7 mouse cellular contexts compared by ENCODE assay signal in the genomic region with DNA sequence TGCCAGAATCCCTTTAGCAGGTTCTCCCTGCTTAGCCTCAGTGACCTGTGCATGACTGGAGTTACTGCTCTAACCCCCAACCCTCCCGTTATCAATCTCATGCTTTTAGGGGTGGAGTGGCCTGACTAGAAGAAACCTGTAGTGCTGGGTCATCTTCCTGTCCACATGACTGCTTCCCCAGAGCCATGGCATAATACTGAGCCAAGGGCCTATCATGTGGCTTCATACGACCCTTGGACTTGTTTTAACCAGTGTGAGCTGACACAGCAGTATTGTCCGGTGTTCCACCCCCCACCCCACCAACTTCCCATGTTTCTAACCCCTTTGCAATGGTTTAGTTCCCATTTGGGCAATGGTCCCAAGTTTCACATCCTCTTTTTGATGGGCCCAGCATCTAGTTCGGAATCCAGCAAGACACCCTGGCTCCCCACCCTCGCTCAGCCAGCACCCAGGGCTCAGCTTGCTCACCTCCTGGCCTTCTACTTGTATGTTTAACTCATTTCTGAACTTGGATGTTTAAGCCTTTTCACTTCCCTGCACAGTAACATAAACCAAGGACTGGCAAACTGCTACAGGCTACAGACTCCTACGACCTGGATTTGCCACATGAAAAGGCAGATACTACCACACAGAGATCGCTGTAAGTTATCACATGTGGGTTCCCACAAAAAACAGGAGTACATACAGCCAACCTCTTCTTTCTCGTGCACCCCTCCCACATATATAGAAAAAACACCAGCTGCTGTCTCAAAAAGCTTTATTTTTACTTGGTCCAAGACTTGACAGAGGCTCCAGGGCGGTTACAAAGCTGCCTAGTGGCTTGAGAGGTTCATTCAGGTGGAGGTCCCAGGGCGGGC. TPM values are rescaled to one million over a fixed set of nuclear protein-coding genes. Genes with fewer than 3 reads are reported as not detected.
DNase-seq lines count a peak whose midpoint lies in the region; ATAC-seq and TF ChIP-seq lines count a peak whose summit lies in the region.

No protein-coding gene starts in this region.

- H3K27me3 ChIP-seq in ES-Bruce4 (ENCODE audit: control insufficient read depth, insufficient read depth, low read length, poor library complexity, severe bottlenecking) (no peaks in the 10 kb centered on the region), Patski (no peaks in the 10 kb centered on the region)
- H3K27me3 ChIP-seq in kidney, postnatal 0 days (ENCODE audit: insufficient read depth, low read length), result no peaks in the 10 kb centered on the region

- in situ Hi-C loops in Patski (cut with MboI; ENCODE audit: low pct_unique_long_range_greater_than_20kb), result no loop called here

- peaks cover 28% of the 10 kb centered on the region for H3K36me3 ChIP-seq in ES-Bruce4 (ENCODE audit: control insufficient read depth, insufficient read depth, low read length, poor library complexity, severe bottlenecking)
- peaks cover 20% of the 10 kb centered on the region; the same call in 1 of the 2 replicates for H3K36me3 ChIP-seq in kidney, postnatal 0 days (ENCODE audit: insufficient read depth, low read length)

- TF ChIP-seq CTCF in ES-Bruce4 (IDR thresholded peaks at IDR 0.05; ENCODE audit: low read depth, low read length), result no peak
- TF ChIP-seq CTCF in Patski (IDR thresholded peaks at IDR 0.05), result no peak
- TF ChIP-seq CTCF in kidney, postnatal 0 days (IDR thresholded peaks at IDR 0.05; ENCODE audit: low read depth), result no peak

- peak overlapping the region; percentile 85 for H3K4me2 ChIP-seq in kidney, postnatal 0 days (ENCODE audit: low read length)

- peak; percentile 17 for ATAC-seq in Patski
- ATAC-seq in kidney, postnatal 0 days (replicated peaks; ENCODE audit: low FRiP score, low read depth), result peak; percentile 49
- ATAC-seq in megakaryocyte progenitor cell, adult 5-6 weeks (replicated peaks; ENCODE audit: poor library complexity), result peak; percentile 56

- DNase-seq in Patski (ENCODE audit: low read depth, low spot score), result no peak
- DNase-seq in heart, adult 8-10 months (ENCODE audit: low spot score), result peak; percentile 55
- DNase-seq in kidney, postnatal 0 days (ENCODE audit: low spot score), result no peak
- no peak for DNase-seq in T-cell, adult 2 months (ENCODE audit: low spot score)
- no peak for DNase-seq in spleen, adult 12 weeks (ENCODE audit: low spot score)

- H3K9ac ChIP-seq in ES-Bruce4 (ENCODE audit: low read depth, poor library complexity, severe bottlenecking), result peak overlapping the region; percentile 87
- peak overlapping the region; percentile 80; the same call in 1 of the 2 replicates for H3K9ac ChIP-seq in kidney, postnatal 0 days (ENCODE audit: low read depth, low read length)

- POLR2A ChIA-PET in Patski (lab: Charles Lee), result interaction anchor here (1.2 to 1.7 kb wide), 3 partner anchors 9 to 21 kb away, joined by 3 to 7 read pairs (median 4); partner anchors contain the start of gene Bax

- TF ChIP-seq EP300 in ES-Bruce4 (IDR thresholded peaks at IDR 0.05; ENCODE audit: insufficient read depth, low read depth, low read length), result peak; percentile 68; the same call in 1 of the 2 replicates

- H3K27ac ChIP-seq in ES-Bruce4 (ENCODE audit: insufficient read depth, low read length), result peak overlapping the region; percentile 57
- H3K27ac ChIP-seq in kidney, postnatal 0 days, result peak overlapping the region; percentile 88

- H3K9me3 ChIP-seq in ES-Bruce4 (replicated peaks; ENCODE audit: control insufficient read depth, insufficient read depth, low read length, poor library complexity, severe bottlenecking), result no peaks in the 10 kb centered on the region
- no peaks in the 10 kb centered on the region for H3K9me3 ChIP-seq in kidney, postnatal 0 days (replicated peaks; ENCODE audit: low read length)

- H3K4me1 ChIP-seq in ES-Bruce4 (ENCODE audit: control insufficient read depth, insufficient read depth, low read length), result peaks cover 3% of the 10 kb centered on the region
- peaks cover 22% of the 10 kb centered on the region for H3K4me1 ChIP-seq in kidney, postnatal 0 days (replicated peaks; ENCODE audit: insufficient read depth, low read length)

- CTCF ChIA-PET in Patski (lab: Charles Lee), result interaction anchor here (1.9 to 3.4 kb wide), 4 partner anchors 8 to 23 kb away, joined by 6 to 11 read pairs (median 9); partner anchors contain the start of genes Bax and Gys1

- WGBS in kidney, postnatal 0 days, result 37% methylated on average over 9 of the region's 10 CpGs

- peak; percentile 43 for TF ChIP-seq POLR2A in ES-Bruce4 (IDR thresholded peaks at IDR 0.05; ENCODE audit: insufficient read depth, low read length)

- H3K4me3 ChIP-seq in ES-Bruce4 (ENCODE audit: low read depth, low read length), result peak overlapping the region; percentile 90
- peak overlapping the region; percentile 83 for H3K4me3 ChIP-seq in kidney, postnatal 0 days (replicated peaks; ENCODE audit: low read depth, low read length)

RNA-seq across cellular contexts. Expression of gene Ftl1, which starts 2.3 kb away (rescaled TPM):
- 5,956 and 6,533 TPM in 2 replicates for polyA plus RNA-seq in ES-Bruce4 (2011; ENCODE audit: insufficient read depth, insufficient read length, low read depth, missing spikeins)
- 15.6 TPM for polyA plus RNA-seq in Patski (2021)
- total RNA-seq in heart, adult 8-10 months (2022), result 100 to 1,000 TPM; 164 to 329 (median 254) TPM
- 6,674 and 7,026 TPM in 2 replicates for polyA plus RNA-seq in kidney, postnatal 0 days (2015; fragmentation: Nextera tagmentation; extraction: Ambion mirVana)
- 1,479 and 1,608 TPM in 2 replicates for total RNA-seq in megakaryocyte progenitor cell, adult 5-6 weeks (2015)
- total RNA-seq in megakaryocyte progenitor cell, adult 5-6 weeks (2017), result 770 and 961 TPM in 2 replicates

RNA-seq across cellular contexts. Expression of gene Bax, which starts 9.3 kb away (rescaled TPM):
- polyA plus RNA-seq in ES-Bruce4 (2011; ENCODE audit: insufficient read depth, insufficient read length, low read depth, missing spikeins) (250 and 287 TPM in 2 replicates), Patski (2021) (201 TPM)
- 10 to 100 TPM; 24.3 to 26.9 (median 26.2) TPM for total RNA-seq in heart, adult 8-10 months (2022)
- polyA plus RNA-seq in kidney, postnatal 0 days (2015; fragmentation: Nextera tagmentation; extraction: Ambion mirVana), result 183 and 194 TPM in 2 replicates
- 20.7 and 21.5 TPM in 2 replicates for total RNA-seq in megakaryocyte progenitor cell, adult 5-6 weeks (2015)
- total RNA-seq in megakaryocyte progenitor cell, adult 5-6 weeks (2017), result 29.6 and 35.2 TPM in 2 replicates

RNA-seq across cellular contexts. Expression of gene Ruvbl2, which starts 19.5 kb away (rescaled TPM):
- polyA plus RNA-seq in ES-Bruce4 (2011; ENCODE audit: insufficient read depth, insufficient read length, low read depth, missing spikeins), result 263 and 267 TPM in 2 replicates
- polyA plus RNA-seq in Patski (2021), result 82.1 TPM
- total RNA-seq in heart, adult 8-10 months (2022), result 10 to 100 TPM; 23.1 to 31.5 (median 26.8) TPM
- polyA plus RNA-seq in kidney, postnatal 0 days (2015; fragmentation: Nextera tagmentation; extraction: Ambion mirVana), result 94.6 and 98.9 TPM in 2 replicates
- total RNA-seq in megakaryocyte progenitor cell, adult 5-6 weeks (2015), result 180 and 205 TPM in 2 replicates
- total RNA-seq in megakaryocyte progenitor cell, adult 5-6 weeks (2017), result 170 and 193 TPM in 2 replicates

RNA-seq across cellular contexts. Expression of gene Gys1, which starts 22.8 kb away (rescaled TPM):
- polyA plus RNA-seq in ES-Bruce4 (2011; ENCODE audit: insufficient read depth, insufficient read length, low read depth, missing spikeins), result 24.4 and 26.7 TPM in 2 replicates
- polyA plus RNA-seq in Patski (2021), result 59.3 TPM
- total RNA-seq in heart, adult 8-10 months (2022), result 100 to 1,000 TPM; 106 to 122 (median 112) TPM
- 26.0 and 26.9 TPM in 2 replicates for polyA plus RNA-seq in kidney, postnatal 0 days (2015; fragmentation: Nextera tagmentation; extraction: Ambion mirVana)
- total RNA-seq in megakaryocyte progenitor cell, adult 5-6 weeks (2015), result 22.6 and 26.2 TPM in 2 replicates
- total RNA-seq in megakaryocyte progenitor cell, adult 5-6 weeks (2017), result 22.3 and 24.4 TPM in 2 replicates

RNA-seq across cellular contexts. Expression of gene Tulp2, which starts 24.2 kb away (rescaled TPM):
- polyA plus RNA-seq in ES-Bruce4 (2011; ENCODE audit: insufficient read depth, insufficient read length, low read depth, missing spikeins), result 1.3 and 2.4 TPM in 2 replicates
- 0.47 TPM for polyA plus RNA-seq in Patski (2021)
- total RNA-seq in heart, adult 8-10 months (2022), result not detected
- 0.93 and 1.1 TPM in 2 replicates for polyA plus RNA-seq in kidney, postnatal 0 days (2015; fragmentation: Nextera tagmentation; extraction: Ambion mirVana)
- total RNA-seq in megakaryocyte progenitor cell, adult 5-6 weeks (2015), result 0.07 TPM in 1 of 2 replicates, not detected in the other
- total RNA-seq in megakaryocyte progenitor cell, adult 5-6 weeks (2017), result not detected in 2 replicates

Comparison
In these comparisons a context has a peak if more than half of its experiments do, and no peak if none do; other contexts are left out.
1. RNA of gene Ftl1, which starts 2.3 kb away (polyA plus RNA-seq): 6,674 to 7,026 TPM in kidney, postnatal 0 days and 5,956 to 6,533 TPM in ES-Bruce4; 15.6 TPM in Patski (single experiment); every median in the first group is over 100 times any median in the second.
2. Peak in every context shown above with its lines, with median percentiles within 50 percentile points of each other: ATAC-seq.